Mouse (Mus musculus): ENCODE measurements around the gene Il9r.

Il9r gene

GRCm38 (mm10) chr11:32157791-32158594 is 42.1 kb downstream of the Il9r start:
- DNase-seq, result no peak

GRCm38 (mm10) chr11:32156854-32157630 is 43.0 kb downstream of the Il9r start:
- no peak for DNase-seq

DNA sequence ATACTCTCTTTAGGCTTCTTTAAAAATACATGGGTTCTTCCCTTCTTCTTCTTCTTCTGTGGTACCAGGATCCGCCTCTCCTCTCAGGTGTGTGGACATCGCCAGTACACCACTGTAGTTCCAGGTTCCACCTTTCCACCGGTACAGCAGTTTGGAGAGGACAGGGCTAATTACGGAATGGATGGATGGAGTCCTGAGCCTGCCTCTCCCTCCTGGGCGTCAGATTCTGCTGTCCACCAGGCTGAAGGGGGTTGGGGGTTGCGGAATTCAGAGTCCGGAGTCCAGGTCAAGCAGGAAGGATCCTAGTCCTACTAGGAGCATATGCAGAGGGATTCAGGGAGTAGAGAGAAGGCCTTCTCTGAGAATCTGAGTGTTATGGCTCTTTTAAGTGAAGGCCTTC is 46.9 kb downstream of the Il9r start:
- DNase-seq, result no peak

DNA sequence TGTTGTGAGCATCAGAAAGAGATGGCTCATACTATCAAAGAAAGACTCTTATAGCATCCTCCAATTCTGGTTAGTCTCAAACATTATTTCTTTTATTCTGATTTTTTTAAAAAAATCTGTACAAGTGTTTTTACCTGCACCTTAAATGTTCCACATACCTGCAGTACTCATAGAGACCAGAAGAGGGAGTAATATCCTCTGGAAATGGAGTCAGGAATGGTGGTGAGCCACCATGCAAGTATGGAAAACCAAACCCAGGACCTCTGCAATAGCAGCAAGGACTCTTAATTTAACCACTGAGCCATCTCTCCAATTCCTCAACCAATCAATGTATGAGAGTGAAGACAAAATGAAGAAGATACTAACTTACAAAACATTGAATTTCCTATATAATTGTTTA is 47.3 kb downstream of the Il9r start:
- no peak for DNase-seq

- no peak for DNase-seq
Measured at GRCm38 (mm10) chr11:32151243-32151642, 48.8 kb downstream of the Il9r start.

DNA sequence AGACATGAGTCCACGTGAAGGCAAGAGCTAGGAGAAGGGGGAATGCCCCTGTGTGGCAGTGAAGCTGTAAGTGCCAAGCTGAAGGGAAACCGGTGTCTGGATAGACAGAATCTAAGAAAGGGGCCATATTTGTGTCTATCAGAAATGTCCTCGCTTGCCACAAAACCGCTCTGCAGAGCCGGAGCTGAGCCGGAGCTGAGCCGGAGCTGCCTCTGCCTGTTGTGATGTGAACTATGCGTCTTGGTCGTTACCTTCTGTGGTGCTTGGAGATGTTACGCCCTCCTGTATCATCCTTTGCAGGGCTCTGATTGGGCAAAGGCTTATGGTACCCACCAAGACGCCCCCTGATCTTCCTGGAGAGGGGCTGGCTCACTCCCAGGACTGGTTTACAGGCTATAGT is 50.5 kb downstream of the Il9r start:
- no peak for DNase-seq

- DNase-seq, result no peak
Measured at GRCm38 (mm10) chr11:32142771-32143170, 57.3 kb downstream of the Il9r start.

DNA sequence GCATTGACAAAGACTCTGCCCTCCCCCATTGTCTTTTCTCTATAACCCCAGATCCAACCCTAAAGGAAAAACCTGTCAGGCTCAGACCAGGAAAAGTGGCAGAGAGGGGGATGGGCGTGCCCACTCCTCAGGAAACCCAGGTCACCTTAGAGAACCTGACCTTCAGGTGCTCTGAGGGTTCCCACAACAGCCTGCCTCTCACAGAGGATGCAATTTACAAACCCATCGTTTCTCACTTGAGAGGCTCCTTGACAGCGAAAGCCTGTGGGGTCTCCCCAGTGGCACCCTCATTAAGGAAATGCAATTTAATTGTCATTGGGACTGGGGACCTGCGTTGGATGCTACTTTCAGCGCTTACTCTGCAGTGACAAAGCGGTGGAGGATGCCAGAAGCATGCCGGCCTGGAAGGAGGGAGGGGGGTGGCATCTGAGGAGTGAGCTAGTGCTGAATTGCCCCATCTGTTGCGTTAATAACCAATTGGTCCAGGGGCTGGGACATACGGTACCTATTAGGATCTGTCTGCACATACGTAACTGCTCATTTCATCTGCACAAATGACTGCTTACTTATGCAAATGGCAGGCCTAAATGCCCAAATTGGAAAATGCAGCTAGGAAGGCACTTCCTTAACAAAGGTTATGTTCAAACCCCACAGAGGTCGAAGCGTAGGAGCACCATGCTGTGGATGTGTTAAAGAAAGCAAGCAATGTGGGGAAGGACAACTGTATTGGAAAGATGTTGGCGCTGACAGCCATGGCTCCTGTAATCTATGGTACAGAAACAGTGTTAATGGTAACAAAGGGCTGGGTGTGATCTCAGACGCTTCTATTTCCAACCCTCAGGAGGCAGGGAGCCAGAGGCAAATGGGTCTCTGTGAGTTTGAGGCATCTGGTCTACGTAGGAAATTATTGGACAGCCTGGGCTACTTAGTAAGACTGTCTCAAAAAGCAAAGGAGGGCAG is 58.2 kb downstream of the Il9r start:
- no peak for DNase-seq

DNA sequence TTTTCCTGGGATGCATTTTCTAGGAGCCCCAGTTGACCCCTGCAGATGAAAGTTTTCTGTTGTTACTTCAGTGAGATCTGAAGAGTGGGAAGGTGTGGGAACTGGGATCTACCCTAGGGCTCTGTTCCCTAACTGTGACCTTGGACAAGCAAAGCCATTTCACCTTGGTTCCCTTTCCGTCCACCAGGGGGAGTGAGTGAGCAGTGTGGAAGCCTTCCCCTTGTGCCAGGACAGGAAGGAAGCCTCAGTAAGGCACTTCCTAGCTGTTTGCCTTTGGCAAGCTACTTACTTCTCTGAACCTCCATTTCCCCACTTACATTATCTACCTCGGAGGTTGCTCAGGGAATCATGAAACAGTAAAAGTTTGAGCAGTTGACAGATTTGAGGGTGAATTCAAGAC is 59.0 kb downstream of the Il9r start:
- peak; percentile 93 for DNase-seq

DNA sequence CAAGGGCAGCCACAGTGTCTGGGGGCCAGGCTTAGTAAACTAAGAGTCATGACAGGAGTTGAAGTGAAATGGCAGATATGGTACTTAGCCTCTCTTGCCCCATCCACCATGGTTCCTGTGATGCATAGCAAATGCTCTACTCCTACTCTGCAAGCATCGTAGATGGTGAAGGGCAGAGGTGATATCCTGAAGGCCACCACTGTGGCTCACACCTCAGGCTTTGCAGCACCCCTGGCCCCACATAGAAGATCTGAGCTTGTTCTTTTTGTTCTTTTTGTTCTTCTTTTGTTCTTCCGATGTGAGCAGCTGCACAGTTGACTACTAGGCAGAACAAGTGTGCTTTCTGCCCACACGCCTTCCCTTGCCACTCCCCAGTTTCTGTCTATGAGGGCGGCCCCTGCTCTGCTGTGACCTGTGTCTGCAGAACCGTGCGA is 60.5 kb downstream of the Il9r start:
- DNase-seq, result peak; percentile 71

GRCm38 (mm10) chr11:32138614-32138964 is 61.5 kb downstream of the Il9r start:
- peak; percentile 49 for DNase-seq

GRCm38 (mm10) chr11:32137719-32138613 is 62.1 kb downstream of the Il9r start:
- DNase-seq, result peak; percentile 52

Data from thymus, postnatal 4 days (tissue).